Mouse (Mus musculus) liver, adult 2 months (tissue): Measurements from ENCODE around the gene Sidt2.

ENCODE experiments used
- CTCF ChIP-seq: fragments of 200-500 bp; IDR thresholded peaks from 2 replicates; pipeline ENCODE4 v1.5.1; 2011; ENCODE audit warnings: low read depth, low read length, control low read depth
- POLR2A ChIP-seq: fragments of 200-500 bp; IDR thresholded peaks from 2 replicates; pipeline ENCODE4 v1.6.1; 2011; ENCODE audit warnings: low read length, control low read depth; ENCODE audit not compliant: insufficient read depth; ENCODE audit errors: extremely low read depth

DNA sequence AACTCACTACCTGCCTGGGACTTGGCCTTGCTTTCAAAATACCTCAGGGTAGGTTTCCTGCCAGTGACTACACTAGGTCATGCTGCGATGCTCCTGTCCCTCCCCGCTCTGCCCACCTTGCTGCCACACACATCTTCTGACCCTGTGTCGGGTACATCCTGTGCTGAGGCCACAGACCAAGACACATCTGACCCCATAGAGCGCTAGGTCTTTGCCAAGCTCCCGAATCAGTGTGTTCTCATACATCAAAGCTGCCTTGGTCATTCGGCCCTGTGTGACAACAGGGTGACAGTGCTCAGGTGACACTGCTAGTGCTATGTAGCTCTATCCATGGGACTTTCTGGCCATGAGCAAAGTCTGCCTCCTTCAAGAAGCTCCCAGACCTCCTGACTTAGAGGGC is 15.3 kb downstream of the Sidt2 start:
- TF ChIP-seq CTCF: no peak
- no peak for TF ChIP-seq POLR2A
